Mouse (Mus musculus): ENCODE data around the gene Krt76. TPM values are rescaled to one million over a fixed set of nuclear protein-coding genes. Genes with fewer than 3 reads are reported as not detected.

The Krt76 gene
- total RNA-seq, 1 experiment: 0.09 TPM

DNA sequence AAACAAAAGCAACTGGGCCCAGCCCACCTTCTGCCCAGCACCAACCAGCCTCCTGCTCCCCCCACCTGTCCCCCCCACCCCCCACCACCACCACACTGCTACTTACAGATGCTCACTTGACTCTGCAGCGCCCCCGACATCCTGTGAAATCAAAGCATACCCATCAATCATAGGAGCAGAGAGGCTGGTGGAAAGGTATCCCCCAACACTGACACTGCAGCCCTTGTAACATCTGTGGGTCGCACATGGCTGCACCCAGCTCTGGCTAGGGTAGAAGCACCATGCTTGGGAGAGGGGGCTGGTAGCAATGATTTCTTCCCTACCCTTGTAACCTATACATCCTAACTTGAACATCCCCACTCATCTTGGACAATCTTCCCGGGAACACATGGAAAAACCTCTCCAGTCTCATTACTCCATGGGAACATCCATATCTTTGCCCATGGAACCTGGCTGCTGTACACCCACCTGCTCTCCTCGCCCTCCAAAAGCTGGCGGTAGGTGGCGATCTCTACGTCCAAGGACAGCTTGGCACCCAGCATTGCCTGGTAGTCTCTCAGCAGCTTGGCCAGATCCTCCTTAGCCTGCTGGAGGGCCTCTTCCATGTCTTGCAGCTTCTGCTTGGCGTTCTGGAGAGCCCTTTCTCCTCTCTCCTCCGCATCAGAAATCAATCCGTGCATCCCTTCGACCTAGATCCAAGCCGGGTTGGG is 32.1 kb downstream of the Krt76 start:
- Histone ChIP-seq H3K27ac (ENCODE audit: insufficient read depth, low read depth, low read length, poor library complexity, severe bottlenecking) (no peak overlapping the region), H3K36me3 (ENCODE audit: control insufficient read depth, insufficient read depth, low read length, poor library complexity, severe bottlenecking) (no peaks in the 10 kb centered on the region), H3K4me3 (ENCODE audit: insufficient read depth in 1 of 2, low read depth in 1 of 2, low read length in 2 of 2, poor library complexity in 1 of 2, severe bottlenecking in 1 of 2) (no peak overlapping the region), H3K9ac (ENCODE audit: insufficient read depth, low read depth, low read length, poor library complexity, severe bottlenecking) (no peak overlapping the region), H3K4me1 (ENCODE audit: control insufficient read depth in 2 of 2, insufficient read depth in 2 of 2, low read length in 2 of 2, poor library complexity in 1 of 2) (peaks cover 4 to 5% of the 10 kb centered on the region in 2 experiments; a peak in 2 of 4 replicates), H3K9me3 (ENCODE audit: control insufficient read depth, insufficient read depth, low read depth, low read length) (no peaks in the 10 kb centered on the region)
- DNase-seq (ENCODE audit: low read depth, low spot score): no peak
- no peak for TF ChIP-seq ZC3H11A (IDR thresholded peaks at IDR 0.05; ENCODE audit: borderline replicate concordance, low read depth, low read length)
- TF ChIP-seq ZNF384 (IDR thresholded peaks at IDR 0.05; ENCODE audit: low read depth, low read length): no peak
- no peak for TF ChIP-seq HCFC1 (IDR thresholded peaks at IDR 0.05; ENCODE audit: borderline replicate concordance, insufficient read depth, low read length)
- no peak for TF ChIP-seq MAFK (IDR thresholded peaks at IDR 0.05; ENCODE audit: insufficient read depth, low read depth, low read length)
- no peak for TF ChIP-seq CHD2 (IDR thresholded peaks at IDR 0.05; ENCODE audit: low read depth, low read length)
- in situ Hi-C loops (cut with MboI; ENCODE audit: low sequenced_read_pairs in 2 of 2, unreplicated experiment in 2 of 2): no loop called here

DNA sequence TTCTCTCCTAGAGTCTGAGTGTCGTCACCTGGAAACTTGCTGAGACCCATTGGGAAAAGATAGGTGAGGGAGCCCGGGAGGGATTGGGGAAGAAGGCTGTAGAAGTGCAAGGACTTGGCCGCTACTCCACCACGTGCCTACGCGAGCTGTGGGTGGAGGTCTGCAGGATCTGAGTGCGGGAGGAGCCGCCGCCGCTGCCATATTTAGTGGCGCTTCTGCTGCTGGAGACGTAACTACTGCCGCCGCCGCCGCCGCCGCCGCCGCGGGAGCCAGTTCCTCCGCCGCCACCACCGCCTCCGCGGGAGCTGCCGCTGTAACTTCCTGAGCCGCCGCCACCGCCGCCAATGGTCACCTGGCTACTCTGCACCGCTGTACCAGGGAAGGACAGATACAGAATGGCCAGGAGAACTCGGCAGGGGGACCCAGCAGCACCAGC is 33.0 kb downstream of the Krt76 start:
- peaks cover 4 to 6% of the 10 kb centered on the region in 2 experiments; a peak in 2 of 4 replicates for H3K4me1 ChIP-seq (ENCODE audit: control insufficient read depth in 2 of 2, insufficient read depth in 2 of 2, low read length in 2 of 2, poor library complexity in 1 of 2)
- DNase-seq (ENCODE audit: low read depth, low spot score): no peak

DNA sequence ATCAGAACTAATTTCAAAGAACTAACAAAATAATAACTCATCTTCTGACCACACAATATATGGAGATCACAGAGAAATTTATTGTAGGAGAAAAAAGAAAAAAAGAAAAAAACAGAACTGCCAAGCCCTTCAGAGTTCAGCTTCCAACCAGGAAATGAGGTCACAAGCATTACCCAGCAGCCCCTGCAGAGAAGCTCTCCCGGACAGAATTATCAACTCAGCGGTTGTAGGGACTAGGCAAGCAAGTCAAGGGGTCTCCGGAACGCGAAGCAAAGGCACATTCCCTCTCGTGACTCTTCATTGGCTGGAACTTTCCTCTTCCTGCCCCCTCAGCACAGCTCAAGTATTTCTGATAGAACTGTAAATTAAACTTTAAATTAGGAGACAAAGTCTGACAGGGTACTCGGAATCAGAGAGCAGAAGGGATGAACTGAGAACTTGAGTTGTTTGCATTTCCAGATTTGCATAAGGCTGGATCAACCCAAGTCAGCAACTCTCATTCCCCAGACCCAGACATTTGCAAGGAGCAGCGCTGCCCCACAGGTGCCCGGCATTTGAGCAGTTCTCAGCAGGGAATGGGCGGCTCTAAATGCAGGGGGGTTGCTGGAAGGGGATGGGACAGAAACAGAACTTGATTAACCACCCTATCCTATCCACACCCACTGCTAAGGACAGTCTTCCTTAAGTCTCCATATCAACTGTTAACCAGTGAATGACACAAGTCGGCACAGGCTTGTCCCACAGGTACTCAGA is 33.9 kb downstream of the Krt76 start:
- H3K36me3 ChIP-seq (ENCODE audit: control insufficient read depth, insufficient read depth, low read length, poor library complexity, severe bottlenecking): no peaks in the 10 kb centered on the region
- H3K9ac ChIP-seq (ENCODE audit: insufficient read depth, low read depth, low read length, poor library complexity, severe bottlenecking): 0 out of 2 replicates have a peak overlapping the region, but pooled peaks have one; percentile 22
- H3K4me3 ChIP-seq (ENCODE audit: insufficient read depth in 1 of 2, low read depth in 1 of 2, low read length in 2 of 2, poor library complexity in 1 of 2, severe bottlenecking in 1 of 2): peak overlapping the region; percentile 53 to 73; a peak in 3 of 4 replicates
- H3K4me1 ChIP-seq (ENCODE audit: control insufficient read depth in 2 of 2, insufficient read depth in 2 of 2, low read length in 2 of 2, poor library complexity in 1 of 2): peaks cover 4 to 12% of the 10 kb centered on the region in 2 experiments; a peak in 2 of 4 replicates
- no peak overlapping the region for H3K27ac ChIP-seq (ENCODE audit: insufficient read depth, low read depth, low read length, poor library complexity, severe bottlenecking)
- in situ Hi-C loops (cut with MboI; ENCODE audit: low sequenced_read_pairs in 2 of 2, unreplicated experiment in 2 of 2): no loop called here
- H3K9me3 ChIP-seq (ENCODE audit: control insufficient read depth, insufficient read depth, low read depth, low read length): no peaks in the 10 kb centered on the region
- no peak for DNase-seq (ENCODE audit: low read depth, low spot score)
- TF ChIP-seq ZC3H11A (IDR thresholded peaks at IDR 0.05; ENCODE audit: borderline replicate concordance, low read depth, low read length): no peak
- TF ChIP-seq HCFC1 (IDR thresholded peaks at IDR 0.05; ENCODE audit: borderline replicate concordance, insufficient read depth, low read length): no peak
- no peak for TF ChIP-seq ZNF384 (IDR thresholded peaks at IDR 0.05; ENCODE audit: low read depth, low read length)
- no peak for TF ChIP-seq MAFK (IDR thresholded peaks at IDR 0.05; ENCODE audit: insufficient read depth, low read depth, low read length)
- TF ChIP-seq CHD2 (IDR thresholded peaks at IDR 0.05; ENCODE audit: low read depth, low read length): no peak

More for the DNA sequence above, 33.0 kb downstream of the Krt76 start:
- Histone ChIP-seq H3K9me3 (ENCODE audit: control insufficient read depth, insufficient read depth, low read depth, low read length) (no peaks in the 10 kb centered on the region), H3K4me3 (ENCODE audit: insufficient read depth in 1 of 2, low read depth in 1 of 2, low read length in 2 of 2, poor library complexity in 1 of 2, severe bottlenecking in 1 of 2) (peak overlapping the region; percentile 53 to 73), H3K36me3 (ENCODE audit: control insufficient read depth, insufficient read depth, low read length, poor library complexity, severe bottlenecking) (no peaks in the 10 kb centered on the region), H3K27ac (ENCODE audit: insufficient read depth, low read depth, low read length, poor library complexity, severe bottlenecking) (no peak overlapping the region), H3K9ac (ENCODE audit: insufficient read depth, low read depth, low read length, poor library complexity, severe bottlenecking) (peak overlapping the region; percentile 67)
- TF ChIP-seq HCFC1 (IDR thresholded peaks at IDR 0.05; ENCODE audit: borderline replicate concordance, insufficient read depth, low read length) (no peak), ZNF384 (IDR thresholded peaks at IDR 0.05; ENCODE audit: low read depth, low read length) (no peak), MAFK (IDR thresholded peaks at IDR 0.05; ENCODE audit: insufficient read depth, low read depth, low read length) (no peak), CHD2 (IDR thresholded peaks at IDR 0.05; ENCODE audit: low read depth, low read length) (no peak), ZC3H11A (IDR thresholded peaks at IDR 0.05; ENCODE audit: borderline replicate concordance, low read depth, low read length) (no peak)
- in situ Hi-C loops (cut with MboI; ENCODE audit: low sequenced_read_pairs in 2 of 2, unreplicated experiment in 2 of 2): no loop called here

DNA sequence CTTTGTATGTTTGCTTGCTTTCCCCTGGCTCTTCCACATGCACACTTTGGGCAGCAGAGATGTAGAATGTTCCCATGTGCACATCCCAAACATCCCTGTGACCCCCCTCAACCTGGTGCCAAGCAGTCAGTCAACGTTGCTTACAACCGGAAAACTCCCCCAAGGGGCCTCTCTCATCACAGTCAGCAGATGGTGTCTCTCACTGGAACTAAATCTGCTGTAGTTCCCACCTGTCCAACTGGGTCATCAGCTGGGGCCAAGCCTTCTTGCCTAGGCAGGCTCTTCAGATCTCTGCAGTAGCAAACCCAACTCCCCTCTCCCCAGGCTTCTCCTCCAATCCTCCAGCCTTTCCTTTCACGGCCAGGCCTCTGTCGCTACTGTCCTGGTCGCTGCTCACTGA is 36.0 kb downstream of the Krt76 start:
- no peaks in the 10 kb centered on the region for H3K9me3 ChIP-seq (ENCODE audit: control insufficient read depth, insufficient read depth, low read depth, low read length)
- TF ChIP-seq ZNF384 (IDR thresholded peaks at IDR 0.05; ENCODE audit: low read depth, low read length) (no peak), MAFK (IDR thresholded peaks at IDR 0.05; ENCODE audit: insufficient read depth, low read depth, low read length) (no peak), ZC3H11A (IDR thresholded peaks at IDR 0.05; ENCODE audit: borderline replicate concordance, low read depth, low read length) (no peak), HCFC1 (IDR thresholded peaks at IDR 0.05; ENCODE audit: borderline replicate concordance, insufficient read depth, low read length) (no peak), CHD2 (IDR thresholded peaks at IDR 0.05; ENCODE audit: low read depth, low read length) (no peak)
- DNase-seq (ENCODE audit: low read depth, low spot score): no peak
- H3K4me1 ChIP-seq (ENCODE audit: control insufficient read depth in 2 of 2, insufficient read depth in 2 of 2, low read length in 2 of 2, poor library complexity in 1 of 2): peaks cover 4 to 12% of the 10 kb centered on the region in 2 experiments; a peak in 2 of 4 replicates
- in situ Hi-C loops (cut with MboI; ENCODE audit: low sequenced_read_pairs in 2 of 2, unreplicated experiment in 2 of 2): no loop called here
- H3K36me3 ChIP-seq (ENCODE audit: control insufficient read depth, insufficient read depth, low read length, poor library complexity, severe bottlenecking): no peaks in the 10 kb centered on the region
- H3K27ac ChIP-seq (ENCODE audit: insufficient read depth, low read depth, low read length, poor library complexity, severe bottlenecking): no peak overlapping the region
- no peak overlapping the region for H3K9ac ChIP-seq (ENCODE audit: insufficient read depth, low read depth, low read length, poor library complexity, severe bottlenecking)
- no peak overlapping the region for H3K4me3 ChIP-seq (ENCODE audit: insufficient read depth in 1 of 2, low read depth in 1 of 2, low read length in 2 of 2, poor library complexity in 1 of 2, severe bottlenecking in 1 of 2)
